Mouse (Mus musculus) G1E-ER4 (cell line): Measurements from ENCODE around the gene Gm9508. TPM values are rescaled to one million over a fixed set of nuclear protein-coding genes. Genes with fewer than 3 reads are reported as not detected.
A peak's percentile ranks its signal among the peaks of the same experiment; 100 is the strongest.

Experiments used
- GATA1 ChIP-seq: IDR thresholded peaks from one replicate; pipeline ENCODE4 v1.8.0; 2012; ENCODE audit warnings: low read length, inconsistent platforms
- polyA plus RNA-seq: library from polyadenylated mRNA; stranded (reverse); fragments of >175 nt; gene quantifications from 2 replicates; pipeline ENCODE4 v1.2.3, GENCODE M21; 2012

The Gm9508 gene
- polyA plus RNA-seq, 1 experiment = not detected

DNA sequence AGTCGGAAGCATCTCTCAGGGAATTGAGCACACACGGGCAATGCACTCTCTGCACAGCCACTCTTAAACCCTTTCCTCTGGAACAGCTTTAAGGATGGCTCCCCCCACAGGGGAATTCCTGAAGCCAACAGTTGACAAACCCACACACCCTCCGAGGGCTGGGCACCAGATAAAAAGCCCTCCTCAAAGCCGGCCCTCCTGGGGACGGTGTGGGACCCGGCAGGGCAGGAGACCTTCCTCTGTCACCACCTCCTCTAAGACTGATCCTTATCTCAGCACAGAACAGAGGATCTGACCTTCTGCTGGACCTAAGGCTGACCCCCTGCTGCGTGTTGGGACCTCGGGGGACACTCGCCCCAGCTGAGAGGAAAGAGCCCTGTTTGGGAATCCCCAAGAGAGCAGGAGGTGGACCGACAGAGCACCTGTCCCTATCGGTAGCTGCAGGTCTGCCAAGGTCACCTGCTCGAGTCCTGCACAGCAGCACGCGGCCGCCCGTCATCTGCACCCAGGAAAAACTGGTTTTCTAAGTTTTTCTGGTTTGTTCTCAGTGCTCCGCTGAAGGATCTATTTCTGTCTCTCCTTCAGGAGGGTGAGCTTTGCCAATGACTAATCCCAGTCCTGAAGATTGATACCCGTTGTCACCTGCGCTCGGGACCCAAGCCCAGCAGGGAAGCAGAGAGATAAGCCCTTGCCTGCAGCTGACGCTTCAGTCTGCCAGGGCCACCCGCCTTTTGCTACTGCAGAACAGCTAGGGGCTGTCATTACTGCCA lies 11.0 kb downstream of the Gm9508 start, which contains the start of gene Tspear:
TSS of gene Tspear (plus strand) at position 675 of the 770 bp plus-strand sequence.
- TF ChIP-seq GATA1 = no peak

DNA sequence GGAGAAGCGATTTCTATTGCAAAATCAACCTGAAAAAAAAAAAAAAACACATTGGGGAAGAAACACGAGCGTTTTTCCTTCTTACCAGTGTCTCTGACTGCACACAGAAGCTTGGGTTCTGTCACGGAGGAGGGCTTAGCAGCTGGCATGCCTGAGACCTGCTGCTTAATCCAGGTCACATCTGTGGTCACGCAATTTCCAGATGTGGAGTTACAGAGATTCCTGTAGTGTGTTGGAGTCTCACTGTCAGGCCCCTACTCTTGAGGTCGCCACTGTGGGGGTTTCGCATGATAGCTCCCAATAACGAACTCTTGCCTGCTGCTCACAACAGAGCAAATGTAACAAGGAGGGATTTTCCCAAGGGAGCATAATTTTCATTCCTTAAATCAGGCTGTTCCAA lies 12.9 kb downstream of the Gm9508 start:
- TF ChIP-seq GATA1 = no peak

DNA sequence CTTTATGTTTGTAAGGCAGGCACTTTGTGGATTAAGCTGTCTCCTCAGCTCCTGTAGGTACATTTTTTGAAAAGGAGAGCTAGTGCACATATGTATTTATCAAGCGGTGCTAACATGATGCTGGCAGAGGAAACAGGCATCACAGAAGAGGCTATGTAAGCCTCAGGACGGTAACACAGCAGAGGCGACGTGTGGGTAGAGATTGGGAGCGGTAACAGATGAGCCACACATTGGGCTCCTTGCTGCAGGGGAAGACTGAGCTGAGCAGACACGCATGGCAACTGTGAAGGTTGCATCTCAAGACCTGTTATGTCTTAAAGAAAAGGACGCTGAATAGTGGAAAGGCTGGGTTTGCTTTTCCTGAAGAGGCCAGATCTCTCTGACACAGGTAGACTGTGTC lies 14.0 kb downstream of the Gm9508 start:
- TF ChIP-seq GATA1 = no peak

GRCm38 (mm10) chr10:77677562-77677961 lies 19.5 kb downstream of the Gm9508 start:
- TF ChIP-seq GATA1 = no peak

DNA sequence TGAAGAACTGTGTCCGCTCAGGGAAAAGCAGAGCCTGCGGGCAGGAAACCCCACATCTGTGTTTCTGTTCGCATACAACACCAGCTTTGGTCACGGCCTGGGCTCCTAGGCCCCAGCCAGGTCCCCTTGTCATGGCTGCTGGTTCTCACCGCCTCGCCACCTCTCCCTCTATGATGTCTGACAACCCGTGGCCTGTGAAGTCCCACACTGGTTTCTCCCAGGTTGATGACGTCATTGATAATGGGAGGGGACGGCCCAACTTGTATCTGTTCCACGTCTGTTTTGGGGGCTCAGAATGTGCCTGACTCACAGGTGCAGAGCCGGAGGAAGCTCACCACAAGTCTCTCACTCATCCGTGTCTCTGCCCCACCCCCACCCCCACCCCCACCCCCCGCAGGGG lies 23.3 kb downstream of the Gm9508 start:
- TF ChIP-seq GATA1 = no peak

DNA sequence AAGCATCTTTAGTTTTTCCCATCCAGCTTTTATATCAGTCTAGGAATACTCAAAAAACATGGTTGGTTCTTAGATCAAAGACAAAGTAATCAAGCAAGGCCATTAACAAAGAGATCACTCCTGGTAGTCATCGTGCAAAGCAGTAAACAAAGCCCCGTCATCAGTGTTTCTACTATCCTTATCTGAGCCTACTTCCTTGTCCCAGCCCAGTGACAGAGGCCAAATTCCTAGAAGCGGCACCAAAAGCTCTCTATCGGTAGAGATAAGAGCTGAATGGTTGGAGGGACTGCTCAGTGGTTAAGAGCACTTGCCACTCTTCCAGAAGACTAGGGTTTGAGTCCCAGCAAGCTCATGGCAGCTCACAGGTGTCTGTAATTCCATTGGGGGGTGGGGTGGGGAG lies 25.5 kb downstream of the Gm9508 start:
- peak; percentile 75 for TF ChIP-seq GATA1

DNA sequence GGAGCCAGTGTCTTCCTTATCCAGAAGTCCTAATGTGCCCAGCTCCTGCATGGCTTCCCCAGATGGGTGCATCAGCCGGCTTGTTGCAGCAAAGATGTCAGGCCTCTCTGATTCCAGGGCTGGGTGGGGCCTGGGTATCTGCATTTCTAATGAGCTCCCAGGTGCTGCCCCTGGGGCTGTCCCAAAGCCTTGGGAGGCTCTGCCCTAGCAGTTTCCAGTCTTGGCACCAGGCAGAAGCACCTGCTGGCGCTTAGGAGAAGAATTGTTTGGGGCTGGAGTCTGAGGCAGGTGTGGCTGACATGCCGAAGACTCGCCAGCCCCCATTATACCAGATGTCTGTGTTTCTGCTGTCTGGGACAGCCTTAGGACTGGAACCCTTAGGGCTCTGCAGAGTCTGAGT lies 26.3 kb downstream of the Gm9508 start:
- no peak for TF ChIP-seq GATA1

- TF ChIP-seq GATA1 = no peak
Measured at GRCm38 (mm10) chr10:77667402-77667801, 29.6 kb downstream of the Gm9508 start.

DNA sequence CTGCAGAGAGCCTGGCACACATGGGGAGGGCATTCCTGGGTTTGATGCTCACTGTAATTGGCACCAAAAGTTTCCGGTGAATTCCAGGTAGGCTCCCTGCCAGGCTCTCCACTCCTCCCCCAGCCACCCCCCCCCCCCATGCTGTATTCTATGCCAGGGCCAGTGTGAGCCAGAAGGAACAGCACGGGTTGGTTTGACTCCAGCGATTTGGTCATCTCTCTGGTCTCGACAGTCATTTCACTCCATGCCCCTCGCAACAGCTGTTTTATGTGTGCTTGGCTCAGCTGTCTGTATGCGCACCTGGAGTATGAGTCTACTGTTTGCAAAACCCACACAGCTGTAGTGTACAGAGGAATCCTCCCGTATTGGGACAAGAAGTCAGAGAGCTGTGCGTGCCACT lies 30.7 kb downstream of the Gm9508 start:
- TF ChIP-seq GATA1 = no peak

DNA sequence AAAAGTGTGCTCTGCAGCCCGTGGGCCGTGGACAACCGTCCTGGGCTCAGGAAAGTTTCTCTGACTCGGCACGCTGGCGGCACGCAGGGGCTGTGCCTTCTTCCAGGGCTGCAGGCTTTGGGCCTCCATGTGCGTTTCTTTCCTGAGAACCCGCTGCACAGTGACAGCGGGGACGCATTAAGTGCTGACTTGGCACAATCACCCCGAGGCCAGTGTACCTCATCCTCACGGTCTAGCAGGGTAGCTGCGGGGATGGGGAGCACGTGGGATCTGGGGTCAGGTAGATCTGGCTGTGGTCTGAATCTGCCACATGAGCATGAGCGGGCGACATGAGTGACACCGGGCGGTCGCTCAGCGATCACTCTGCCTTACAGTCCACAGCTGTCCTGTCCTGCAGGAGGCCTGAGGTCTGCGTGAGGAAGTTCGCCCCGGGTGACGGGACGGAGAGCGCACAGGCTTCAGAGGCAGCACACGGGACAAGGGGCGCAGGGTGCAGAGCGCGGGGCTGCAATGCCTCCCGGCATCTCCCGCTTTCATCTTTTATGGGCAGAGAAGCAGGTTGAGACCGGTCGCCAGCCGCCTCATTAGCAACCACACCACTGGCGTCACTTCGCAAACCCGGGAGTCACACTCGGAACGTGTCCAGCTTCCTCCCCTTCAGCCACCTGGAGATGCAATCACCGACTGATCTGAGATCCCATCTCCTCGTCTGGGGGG lies 32.9 kb downstream of the Gm9508 start:
- no peak for TF ChIP-seq GATA1

DNA sequence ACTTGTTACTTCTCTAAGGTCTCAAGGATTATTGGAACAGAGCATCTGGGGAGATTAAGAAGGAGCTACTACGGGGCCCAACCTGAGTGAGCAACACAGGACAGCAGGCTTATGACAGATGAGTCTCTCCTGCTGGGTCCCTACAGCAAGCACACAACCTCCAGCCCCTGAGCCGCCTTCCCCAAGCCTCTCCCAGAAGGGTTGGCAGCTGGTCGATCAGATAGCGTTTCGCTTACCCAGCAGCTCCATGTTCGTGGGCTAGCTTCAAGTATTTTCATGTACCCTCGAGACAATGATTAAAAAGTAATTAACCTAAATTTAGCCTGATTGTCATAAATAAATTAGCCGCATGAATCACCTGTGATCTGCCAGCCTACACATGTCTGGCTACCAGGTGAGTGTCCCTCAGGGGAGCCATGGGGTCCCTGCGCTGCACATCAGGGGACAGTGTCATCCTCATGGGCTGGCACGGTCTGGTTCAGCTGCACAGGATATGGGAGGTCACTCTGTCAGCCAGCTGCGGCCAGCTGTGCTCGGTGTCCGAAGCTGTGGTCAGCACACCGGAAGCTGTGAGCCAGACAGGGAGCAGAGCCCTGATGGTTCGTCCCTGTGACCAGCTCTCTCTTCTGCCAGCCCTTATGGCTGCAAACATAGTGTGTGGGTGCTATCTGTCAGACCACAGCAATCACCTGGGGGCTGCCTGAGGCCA lies 38.6 kb downstream of the Gm9508 start:
- TF ChIP-seq GATA1 = no peak

DNA sequence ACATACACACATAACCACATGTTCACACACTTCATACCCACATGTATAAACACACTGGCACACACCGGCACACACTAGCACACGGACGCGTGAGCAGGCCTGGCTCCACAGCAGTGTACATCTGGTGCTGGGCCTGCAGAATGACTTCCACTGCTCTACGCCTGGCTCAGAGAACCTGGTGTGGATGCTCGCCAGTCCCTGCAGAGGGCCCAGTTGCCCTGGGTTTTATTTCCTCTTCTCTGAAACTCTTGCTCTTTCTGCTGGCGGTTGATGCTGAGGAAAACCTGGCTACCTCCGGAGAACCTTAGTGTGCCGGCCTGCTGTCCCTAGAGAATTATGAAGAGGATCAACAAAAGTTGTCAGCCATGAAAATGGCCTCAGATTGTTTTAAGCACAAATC lies 45.0 kb downstream of the Gm9508 start:
- TF ChIP-seq GATA1 = no peak

DNA sequence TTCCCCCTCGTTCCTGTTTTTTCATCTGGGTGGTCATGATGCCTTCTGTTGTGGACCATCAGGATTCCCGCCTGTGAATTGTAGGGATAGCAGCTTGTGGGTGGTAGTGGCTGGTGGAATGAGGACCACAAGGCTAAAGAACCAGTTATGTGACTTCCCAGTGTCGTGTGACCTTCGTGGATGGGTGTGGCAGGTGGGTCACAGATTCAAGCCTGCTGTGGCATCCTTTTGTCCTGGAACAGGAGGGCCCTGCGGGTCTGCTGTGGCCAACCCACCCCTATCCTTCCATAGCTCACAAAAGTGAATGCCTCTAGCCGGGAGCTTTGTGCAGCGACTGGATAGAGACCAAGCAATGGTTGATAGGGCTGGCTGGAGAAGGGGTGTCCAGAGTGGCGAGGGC lies 49.1 kb downstream of the Gm9508 start:
- no peak for TF ChIP-seq GATA1

DNA sequence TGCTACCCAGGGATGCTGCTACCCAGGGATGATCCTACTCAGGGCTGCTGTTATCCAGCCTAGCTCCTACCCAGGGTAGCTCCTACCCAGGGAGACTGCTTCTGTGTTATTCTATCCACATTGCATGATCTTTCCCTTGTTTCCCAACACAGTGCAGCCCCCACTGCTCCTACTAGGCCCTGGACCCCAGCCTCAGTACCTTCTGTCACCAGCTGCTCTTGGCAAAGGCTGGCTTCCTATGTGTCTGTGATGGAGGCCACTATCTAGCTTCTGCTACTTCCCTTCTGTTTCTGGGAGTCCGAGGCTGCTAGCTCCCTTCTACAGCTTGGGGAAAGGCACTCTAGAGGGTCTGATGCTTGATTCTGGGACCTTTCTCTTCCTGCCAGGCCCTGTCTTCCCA lies 49.6 kb downstream of the Gm9508 start:
- no peak for TF ChIP-seq GATA1

Other genes with a start within 250 kb of the Gm9508 start
- gene Fam207a, start 181.4 kb downstream of the Gm9508 start, polyA plus RNA-seq = 128 and 179 TPM in 2 replicates
- gene Itgb2, start 167.0 kb downstream of the Gm9508 start, polyA plus RNA-seq = 0.90 and 3.8 TPM in 2 replicates
- gene Pttg1ip, start 115.5 kb downstream of the Gm9508 start, polyA plus RNA-seq = 101 and 130 TPM in 2 replicates
- 166 and 172 TPM in 2 replicates for gene Sumo3, start 91.1 kb downstream of the Gm9508 start, polyA plus RNA-seq
- 0.54 TPM in 1 of 2 replicates, not detected in the other for gene Gm49325, start 91.0 kb downstream of the Gm9508 start, polyA plus RNA-seq
- 30.8 and 39.8 TPM in 2 replicates for gene Ube2g2, start 75.0 kb downstream of the Gm9508 start, polyA plus RNA-seq
- gene Tspear, start 10.7 kb downstream of the Gm9508 start, polyA plus RNA-seq = not detected in 2 replicates
- gene Gm19402, start 6.5 kb downstream of the Gm9508 start, polyA plus RNA-seq = not detected in 2 replicates
- not detected in 2 replicates for gene Gm10272, start 9.4 kb upstream of the Gm9508 start, polyA plus RNA-seq
- gene Gm10024, start 14.2 kb upstream of the Gm9508 start, polyA plus RNA-seq = not detected in 2 replicates
- not detected in 2 replicates for gene Gm10142, start 18.6 kb upstream of the Gm9508 start, polyA plus RNA-seq
- gene Krtap12-1, start 23.4 kb upstream of the Gm9508 start, polyA plus RNA-seq = not detected in 2 replicates
- not detected in 2 replicates for gene Gm10100, start 29.3 kb upstream of the Gm9508 start, polyA plus RNA-seq
- not detected in 2 replicates for gene Gm18596, start 45.4 kb upstream of the Gm9508 start, polyA plus RNA-seq
- not detected in 2 replicates for gene Gm9736, start 54.1 kb upstream of the Gm9508 start, polyA plus RNA-seq
- gene Gm3233, start 62.4 kb upstream of the Gm9508 start, polyA plus RNA-seq = not detected in 2 replicates
- not detected in 2 replicates for gene Gm3238, start 74.1 kb upstream of the Gm9508 start, polyA plus RNA-seq
- not detected in 2 replicates for gene Gm7138, start 79.7 kb upstream of the Gm9508 start, polyA plus RNA-seq
- not detected in 2 replicates for gene Gm3250, start 85.3 kb upstream of the Gm9508 start, polyA plus RNA-seq
- not detected in 2 replicates for gene Gm7137, start 91.0 kb upstream of the Gm9508 start, polyA plus RNA-seq
- not detected in 2 replicates for gene Gm9639, start 97.8 kb upstream of the Gm9508 start, polyA plus RNA-seq
- gene Gm19668, start 101.9 kb upstream of the Gm9508 start, polyA plus RNA-seq = not detected in 2 replicates
- not detected in 2 replicates for gene Gm9507, start 114.6 kb upstream of the Gm9508 start, polyA plus RNA-seq
- gene Gm2696, start 117.4 kb upstream of the Gm9508 start, polyA plus RNA-seq = not detected in 2 replicates
- not detected in 2 replicates for gene Krtap10-4, start 129.9 kb upstream of the Gm9508 start, polyA plus RNA-seq
- not detected in 2 replicates for gene Krtap10-10, start 138.7 kb upstream of the Gm9508 start, polyA plus RNA-seq
- not detected in 2 replicates for gene Gm36176, start 149.6 kb upstream of the Gm9508 start, polyA plus RNA-seq
- not detected in 2 replicates for gene Gm10318, start 155.6 kb upstream of the Gm9508 start, polyA plus RNA-seq
- not detected in 2 replicates for gene Gm3285, start 164.7 kb upstream of the Gm9508 start, polyA plus RNA-seq
- gene Lrrc3, start 205.3 kb upstream of the Gm9508 start, polyA plus RNA-seq = not detected in 2 replicates